Mouse (Mus musculus) gastrocnemius, postnatal 14 days (tissue): ENCODE data around the gene Bmp8a. TPM values are rescaled to one million over a fixed set of nuclear protein-coding genes. Genes with fewer than 3 reads are reported as not detected.
"Not testable (repeated sequence)": the region's sequence is repeated elsewhere in the genome, so short reads cannot be mapped to it uniquely, and the experiment has no call there.

Source experiments
- DNase-seq: peaks from one replicate; pipeline ENCODE4 v3.0.0; 2021; ENCODE audit warnings: mixed read lengths
- intact Hi-C: fragments of 180-260 bp; cut with DNase I; formaldehyde crosslinking; loops from one replicate; pipeline ENCODE4 v1.15.1; 2025; ENCODE audit warnings: low total_unique reads
- long read RNA-seq, 2 experiments: library from polyadenylated mRNA; stranded (forward); transcript quantifications; one replicate each; pipeline ENCODE4 v2.0.0; 2021
- total RNA-seq, 2 experiments: library from RNA; stranded (reverse); gene quantifications; 2 replicates each; pipeline ENCODE4 v1.2.3; 2021

Gene Bmp8a
- under 1 TPM; 0.08 to 0.60 TPM for total RNA-seq
- long read RNA-seq, experiment 1, result 0 reads
- long read RNA-seq, experiment 2, result 0 reads

DNA sequence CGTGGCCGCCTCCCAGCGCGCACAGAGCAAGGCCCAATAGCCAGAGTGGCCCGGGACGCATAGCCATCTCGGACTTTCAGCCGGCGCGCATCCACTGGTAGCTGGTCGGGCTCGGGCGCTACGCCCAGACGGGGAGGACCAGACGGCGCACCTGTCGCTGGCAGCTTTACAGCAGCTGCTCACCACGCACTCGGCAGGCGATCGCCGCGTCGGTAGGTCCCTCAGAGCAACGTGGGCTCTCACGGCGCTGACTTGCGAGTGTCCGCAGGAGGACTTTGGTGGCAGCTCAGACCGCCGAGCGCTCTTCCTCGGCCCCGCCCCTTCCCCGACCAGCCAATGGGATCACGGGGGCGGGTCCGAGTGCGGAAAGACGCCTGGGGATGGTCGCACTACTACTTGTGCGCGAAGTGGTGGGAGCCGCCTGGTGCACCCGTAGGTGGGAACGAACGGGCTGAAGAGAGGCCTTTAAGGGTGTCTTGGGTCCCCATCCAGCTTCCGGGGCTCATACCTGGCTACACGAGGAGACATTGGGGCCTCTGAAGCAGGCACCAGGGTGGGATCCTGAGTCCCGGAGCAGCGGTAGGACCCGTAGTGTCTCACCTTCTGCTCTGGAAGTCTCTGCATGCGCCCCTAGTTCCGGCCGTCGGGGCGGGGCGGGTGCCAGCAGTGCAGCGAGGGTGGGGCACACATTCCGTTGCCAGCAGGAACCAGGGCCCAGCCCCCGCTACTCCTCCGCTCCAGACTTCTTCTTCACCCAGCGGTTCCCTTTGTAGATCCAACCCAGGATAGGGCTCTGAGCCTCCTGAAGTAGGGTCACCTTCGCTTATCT lies at the start of gene Bmp8a:
Gene Bmp8a, minus strand, starts transcription at position 611 of the 829 bp plus-strand sequence.
- intact Hi-C loops, result loop anchor here (5.0 kb wide), 1 partner anchor 36 kb away; no protein-coding TSS in a partner anchor
- DNase-seq, result peak; percentile 62

DNA sequence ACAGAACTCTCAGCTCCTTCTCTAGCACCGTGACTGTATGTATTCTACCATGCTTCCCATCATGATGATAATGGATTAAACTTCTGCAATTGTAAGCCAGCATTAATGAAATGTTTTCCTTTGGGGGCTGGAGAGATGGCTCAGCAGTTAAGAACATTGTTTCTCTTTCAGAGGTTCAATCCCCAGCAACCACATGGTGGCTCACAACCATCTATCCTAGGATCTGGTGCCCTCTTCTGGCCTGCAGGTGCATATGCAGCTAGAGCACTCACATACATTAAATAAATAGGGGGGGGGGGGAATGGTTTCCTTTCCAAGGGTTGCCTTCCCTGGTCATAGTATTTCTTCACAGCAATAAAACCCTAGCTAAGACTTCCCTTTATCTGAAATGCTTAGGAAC lies 49.1 kb upstream of the Bmp8a start:
- intact Hi-C loops, result no loop called here
- DNase-seq, result peak; percentile 9

DNA sequence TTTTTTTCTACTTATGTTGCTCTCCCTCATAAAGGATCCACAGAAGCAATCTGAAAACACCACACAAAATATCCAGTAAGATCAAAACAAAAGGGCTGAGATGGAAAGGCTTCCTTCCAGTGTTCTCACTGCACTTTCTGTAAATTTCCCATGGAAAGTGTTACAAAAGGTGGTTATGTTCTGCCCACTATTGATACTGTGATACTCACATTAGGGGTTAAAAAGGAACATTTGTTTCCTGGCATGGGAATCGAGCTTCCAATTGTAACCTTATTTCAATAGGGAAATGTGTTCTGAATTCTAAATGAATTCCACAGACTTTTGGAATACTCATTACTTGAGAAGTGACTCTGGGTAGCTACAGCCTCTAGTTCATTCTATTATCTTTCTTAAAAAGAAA lies 42.0 kb upstream of the Bmp8a start:
- no peak for DNase-seq
- intact Hi-C loops, result no loop called here

GRCm38 (mm10) chr4:123383173-123383572 lies 40.1 kb upstream of the Bmp8a start:
- intact Hi-C loops, result no loop called here
- DNase-seq, result no peak

DNA sequence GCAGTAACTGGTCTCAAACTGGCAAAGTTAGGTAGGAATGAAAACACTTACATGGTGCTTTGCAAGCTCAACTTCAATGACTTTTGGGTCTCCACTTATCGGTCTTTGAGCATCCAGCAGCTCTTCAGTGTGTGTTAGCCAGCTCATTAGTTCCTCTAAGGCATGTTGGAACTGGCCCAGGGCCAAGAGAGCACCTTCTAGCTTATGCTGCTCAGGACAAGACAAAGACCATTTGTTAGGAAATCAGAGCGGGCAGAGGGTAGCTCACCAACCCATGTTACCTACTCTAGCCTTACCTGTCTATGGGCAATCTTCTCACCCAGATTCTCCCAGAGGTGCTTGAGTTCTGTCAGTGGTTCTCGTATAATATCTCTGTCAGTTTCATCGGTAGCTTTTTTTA lies 39.0 kb upstream of the Bmp8a start:
- intact Hi-C loops, result no loop called here
- no peak for DNase-seq

DNA sequence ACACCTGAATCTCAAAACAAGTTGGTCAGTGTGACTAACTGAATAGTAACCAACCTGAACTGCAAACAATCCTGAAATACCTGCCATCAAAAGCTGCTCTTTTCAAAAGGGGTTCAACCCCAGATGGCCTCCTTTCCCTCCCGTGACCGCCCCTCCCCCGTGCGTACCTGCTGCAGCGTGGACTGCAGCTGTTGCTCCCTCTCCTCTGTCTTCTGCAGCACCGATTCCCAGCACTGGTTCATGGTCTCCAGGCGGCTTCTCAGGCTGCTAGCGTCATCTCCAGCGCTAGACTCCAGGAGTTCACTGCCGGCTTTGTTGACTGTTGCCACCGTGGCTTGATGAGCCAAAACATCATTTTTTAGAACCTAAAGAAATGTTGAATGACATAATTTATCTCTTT lies 38.5 kb upstream of the Bmp8a start:
- no peak for DNase-seq
- intact Hi-C loops, result no loop called here

DNA sequence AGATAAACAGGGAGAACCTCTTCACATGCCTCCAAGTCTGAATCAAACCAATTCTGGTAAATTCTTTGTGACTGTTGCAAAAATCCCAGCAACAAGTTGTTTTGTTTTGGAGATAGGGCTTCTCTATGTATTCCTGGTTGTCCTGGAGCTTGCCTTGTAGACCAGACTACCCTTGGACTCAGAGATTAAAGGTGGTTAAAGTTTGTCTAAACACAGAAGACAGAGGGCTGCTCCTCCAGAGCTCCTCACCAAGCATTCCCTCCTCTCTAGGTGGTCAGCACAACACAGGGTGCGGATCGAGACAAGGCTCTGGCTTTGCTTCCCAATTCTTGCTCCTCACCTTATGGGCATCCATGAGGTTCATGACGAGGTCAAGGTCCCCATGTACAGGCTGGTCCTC lies 33.0 kb upstream of the Bmp8a start:
- intact Hi-C loops, result loop anchor here (10.0 kb wide), 1 partner anchor 129 kb away; no protein-coding TSS in a partner anchor
- DNase-seq, result no peak

- intact Hi-C loops, result loop anchor here (10.0 kb wide), 1 partner anchor 130 kb away; no protein-coding TSS in a partner anchor
- no peak for DNase-seq
Measured at GRCm38 (mm10) chr4:123374316-123375008, 31.4 kb upstream of the Bmp8a start.

GRCm38 (mm10) chr4:123363555-123363954 lies 20.5 kb upstream of the Bmp8a start:
- intact Hi-C loops, result no loop called here
- no peak for DNase-seq

GRCm38 (mm10) chr4:123360771-123361170 lies 17.7 kb upstream of the Bmp8a start:
- no peak for DNase-seq
- intact Hi-C loops, result no loop called here

- no peak for DNase-seq
- intact Hi-C loops, result no loop called here
Measured at GRCm38 (mm10) chr4:123358613-123359012, 15.6 kb upstream of the Bmp8a start.

DNA sequence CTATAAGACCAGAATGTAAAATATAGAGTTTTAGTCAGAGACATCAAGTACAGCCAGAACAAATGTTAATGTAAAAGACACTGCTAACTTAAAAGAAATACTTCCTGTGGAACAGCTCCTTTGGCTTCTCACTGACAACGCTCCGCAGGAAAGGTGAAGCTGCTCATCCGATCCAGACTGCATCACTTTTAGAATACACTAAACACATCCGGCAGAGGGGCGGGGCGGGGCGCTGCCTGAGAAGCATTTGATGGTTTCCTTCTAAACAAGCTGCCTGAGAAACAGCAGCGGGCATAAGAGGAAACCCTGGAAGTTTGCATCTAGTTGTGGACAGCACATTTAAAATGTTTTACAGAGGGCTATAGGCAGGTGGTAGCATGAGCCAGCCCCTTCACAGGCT lies 12.9 kb upstream of the Bmp8a start:
- no peak for DNase-seq
- intact Hi-C loops, result no loop called here

DNA sequence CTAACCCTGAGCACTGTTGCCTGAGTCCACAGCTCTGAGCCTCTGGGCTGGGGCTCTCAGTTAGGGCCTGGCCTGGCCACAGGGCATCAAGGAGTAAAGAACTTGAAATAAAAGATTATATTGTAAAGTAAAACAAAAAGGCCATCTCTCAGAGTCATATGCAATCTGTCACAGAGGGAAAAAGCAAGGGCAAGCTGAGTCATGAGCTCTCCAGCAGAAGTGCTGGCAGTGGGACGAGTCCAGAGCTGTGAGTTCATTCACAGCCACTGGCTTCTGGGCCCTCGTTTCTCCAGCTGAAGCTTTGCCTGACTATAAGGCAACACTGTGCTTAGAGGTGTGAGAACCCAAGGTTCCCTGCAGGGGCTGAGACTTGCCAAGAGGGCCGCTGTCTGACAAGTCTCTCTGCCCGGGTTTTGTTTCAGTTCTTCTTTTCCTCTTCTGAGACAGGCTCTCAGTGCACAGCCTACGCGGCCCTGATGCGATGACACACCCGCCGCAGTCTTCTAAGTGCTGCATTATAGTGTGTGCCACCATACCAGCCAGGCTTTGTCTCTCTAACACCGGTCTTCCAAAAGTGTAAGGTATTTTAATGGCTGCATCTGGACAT lies 10.3 kb upstream of the Bmp8a start:
- intact Hi-C loops, result no loop called here
- DNase-seq, result no peak

DNA sequence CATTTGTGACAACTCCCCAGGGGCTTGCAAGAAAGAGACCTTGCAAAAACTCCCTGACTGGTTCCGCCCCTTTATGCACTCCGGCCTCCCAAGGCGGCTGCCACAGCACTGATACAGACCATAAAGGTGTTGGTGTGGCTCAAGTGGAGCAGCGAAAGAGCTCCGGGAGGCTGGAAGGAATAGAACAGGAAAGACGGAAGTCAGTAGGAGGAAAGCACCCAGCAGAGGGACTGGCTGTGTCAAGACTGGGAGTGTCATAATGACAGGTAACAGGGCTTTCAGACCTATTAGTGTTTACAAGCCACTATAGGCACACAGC lies 378 bp upstream of the Bmp8a start:
- DNase-seq, result no peak
- intact Hi-C loops, result loop anchor here (5.0 kb wide), 1 partner anchor 36 kb away; no protein-coding TSS in a partner anchor

DNA sequence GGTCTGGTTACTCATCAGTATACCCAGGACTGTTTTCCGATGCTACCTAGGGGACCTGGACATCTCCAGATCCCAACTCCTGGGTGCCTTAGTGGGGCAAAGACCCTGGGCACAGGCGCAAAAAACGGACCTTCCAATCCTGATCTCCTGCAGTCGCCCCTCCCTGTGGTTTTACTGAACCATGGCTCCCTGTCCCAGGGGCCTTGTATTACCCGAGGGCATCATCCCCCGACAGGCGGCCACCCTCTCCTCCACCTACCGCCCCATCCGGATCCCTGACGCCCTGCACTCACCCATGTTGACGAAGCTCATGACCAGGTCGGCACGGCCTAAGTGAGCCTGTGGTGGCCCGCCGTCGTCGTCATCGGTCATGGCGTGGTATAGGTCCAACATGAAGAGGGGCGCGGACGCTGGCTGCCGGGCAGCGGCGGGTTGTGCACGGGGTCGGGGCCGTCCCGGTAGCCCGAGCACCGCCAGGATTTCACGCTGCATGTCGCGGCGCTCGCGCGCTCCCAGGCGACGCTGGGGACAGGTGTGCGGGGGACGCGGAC lies 886 bp downstream of the Bmp8a start:
- no peak for DNase-seq
- intact Hi-C loops, result loop anchor here (5.0 kb wide), 1 partner anchor 35 kb away; no protein-coding TSS in a partner anchor

DNA sequence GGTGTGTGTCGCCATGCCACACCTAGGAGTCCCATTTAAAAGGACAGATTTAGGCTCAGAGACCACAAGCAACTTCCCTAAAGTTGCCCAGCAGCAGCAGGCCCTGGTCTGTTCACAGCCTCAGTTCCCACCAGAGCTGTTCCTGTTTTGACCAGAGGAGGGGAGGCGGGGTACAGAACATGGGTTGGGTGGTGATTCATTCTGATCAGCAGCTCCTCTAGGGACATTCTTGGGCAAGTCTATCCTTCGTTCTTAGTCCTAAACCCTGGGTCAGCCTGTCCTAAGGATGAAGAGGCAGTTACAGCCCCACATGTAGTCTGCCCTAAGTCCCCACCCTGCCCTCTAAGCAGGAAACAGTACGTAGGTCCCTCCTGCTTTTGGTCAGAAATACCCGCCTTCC lies 2.8 kb downstream of the Bmp8a start:
- DNase-seq, result no peak
- intact Hi-C loops, result loop anchor here (5.0 kb wide), 1 partner anchor 33 kb away; no protein-coding TSS in a partner anchor

- DNase-seq, result no peak
- intact Hi-C loops, result no loop called here
Measured at GRCm38 (mm10) chr4:123337693-123338092, 5.4 kb downstream of the Bmp8a start.

DNA sequence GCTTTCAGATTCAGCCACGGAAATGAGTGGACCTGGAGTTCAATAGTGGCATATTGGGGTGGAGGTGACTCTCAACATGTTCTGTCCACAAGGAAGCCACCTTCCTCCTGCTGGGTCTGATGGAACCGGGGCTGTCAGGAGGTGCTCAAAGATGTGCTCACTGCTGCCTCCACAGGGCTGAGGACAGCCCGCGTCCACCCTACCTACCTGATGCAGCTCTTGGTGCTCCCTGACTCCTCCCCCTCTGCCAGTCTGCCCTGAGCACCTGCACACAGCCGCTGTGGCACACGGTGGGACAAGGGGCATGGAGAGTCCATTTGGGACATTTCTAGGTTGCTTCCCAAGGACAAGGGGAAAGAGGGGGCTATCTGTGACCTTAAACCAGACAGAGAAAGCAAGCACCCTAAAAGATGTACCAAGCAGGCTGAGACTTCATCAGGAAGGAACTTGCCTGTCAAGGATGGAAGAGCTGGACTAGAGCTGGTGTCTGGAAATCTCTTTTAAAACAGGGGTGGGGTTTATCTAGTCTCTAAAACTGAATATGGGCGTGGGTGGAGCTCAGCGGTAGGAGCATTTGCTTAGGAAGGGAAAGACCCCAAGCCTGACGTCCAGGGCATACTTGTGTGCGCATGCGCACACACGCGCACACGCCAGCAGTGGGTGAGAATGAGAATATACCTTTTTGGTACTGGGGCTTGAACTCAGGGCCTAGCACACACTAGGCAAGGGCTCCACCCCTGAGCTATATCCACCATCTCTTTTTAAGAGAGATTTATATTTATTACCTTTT lies 7.1 kb downstream of the Bmp8a start:
- intact Hi-C loops, result no loop called here
- DNase-seq, result no peak

GRCm38 (mm10) chr4:123335244-123335643 lies 7.8 kb downstream of the Bmp8a start:
- intact Hi-C loops, DNase-seq: not testable (repeated sequence)
